Mouse (Mus musculus) myocyte (in vitro differentiated cells): ENCODE measurements around the gene Mtrex. TPM values are rescaled to one million over a fixed set of nuclear protein-coding genes. Genes with fewer than 3 reads are reported as not detected.

ENCODE experiments used
- H3K27me3 ChIP-seq: one replicate; pipeline ENCODE4 v1.6.1; 2011; ENCODE audit not compliant: control insufficient read depth, insufficient read depth, insufficient read length
- H3K36me3 ChIP-seq: one replicate; pipeline ENCODE4 v1.6.1; 2011; ENCODE audit not compliant: control insufficient read depth, insufficient read depth
- H3K4me2 ChIP-seq: one replicate; pipeline ENCODE4 v1.6.1; 2011; ENCODE audit warnings: low read depth, control low read depth
- H3K4me3 ChIP-seq: one replicate; pipeline ENCODE4 v1.5.1; 2011; ENCODE audit warnings: mild to moderate bottlenecking, control low read depth, moderate library complexity
- H3K79me2 ChIP-seq: one replicate; pipeline ENCODE4 v1.6.1; 2011; ENCODE audit not compliant: control insufficient read depth, insufficient read depth
- H3ac ChIP-seq: one replicate; pipeline ENCODE4 v1.6.1; 2011; ENCODE audit not compliant: control insufficient read depth, insufficient read length
- CEBPB ChIP-seq: IDR thresholded peaks from 2 replicates; pipeline ENCODE4 v1.6.1; 2011; ENCODE audit warnings: mild to moderate bottlenecking, moderate library complexity; ENCODE audit not compliant: poor library complexity, insufficient read depth, severe bottlenecking
- E2F4 ChIP-seq: IDR thresholded peaks from one replicate; pipeline ENCODE4 v1.6.1; 2011; ENCODE audit warnings: mild to moderate bottlenecking, control low read depth, moderate library complexity; ENCODE audit not compliant: insufficient read depth
- MAX ChIP-seq: IDR thresholded peaks from one replicate; pipeline ENCODE4 v1.6.1; 2011; ENCODE audit warnings: low read depth, mild to moderate bottlenecking, control low read depth
- MYOD1 ChIP-seq, 3 experiments: IDR thresholded peaks; one replicate each; pipeline ENCODE4 v1.6.1; 2011; ENCODE audit warnings: control low read depth in 2 of 3, low read depth in 2 of 3, mild to moderate bottlenecking in 2 of 3, moderate library complexity in 1 of 3; ENCODE audit not compliant: insufficient read length in 2 of 3, control insufficient read depth in 1 of 3
- MYOG ChIP-seq, 3 experiments: IDR thresholded peaks; one replicate each; pipeline ENCODE4 v1.6.1; 2011; ENCODE audit warnings: control low read depth in 2 of 3, low read depth in 2 of 3, mild to moderate bottlenecking in 2 of 3; ENCODE audit not compliant: insufficient read length in 2 of 3, control insufficient read depth in 1 of 3, insufficient read depth in 1 of 3
- POLR2A ChIP-seq: IDR thresholded peaks from one replicate; pipeline ENCODE4 v1.6.1; 2011; ENCODE audit warnings: low read depth, mild to moderate bottlenecking, control low read depth, moderate library complexity; ENCODE audit not compliant: insufficient read length
- POLR2AphosphoS2 ChIP-seq: IDR thresholded peaks from one replicate; pipeline ENCODE4 v1.6.1; 2011; ENCODE audit warnings: low read depth, control low read depth; ENCODE audit not compliant: insufficient read length
- REST ChIP-seq: IDR thresholded peaks from one replicate; pipeline ENCODE4 v1.6.1; 2011; ENCODE audit warnings: mild to moderate bottlenecking, control low read depth, moderate library complexity; ENCODE audit not compliant: insufficient read depth, insufficient read length
- SRF ChIP-seq: IDR thresholded peaks from one replicate; pipeline ENCODE4 v1.6.1; 2011; ENCODE audit warnings: low read depth; ENCODE audit not compliant: control insufficient read depth, insufficient read length
- TCF12 ChIP-seq: IDR thresholded peaks from one replicate; pipeline ENCODE4 v1.6.1; 2011; ENCODE audit warnings: mild to moderate bottlenecking, control low read depth; ENCODE audit not compliant: poor library complexity, insufficient read depth, severe bottlenecking
- TCF3 ChIP-seq: IDR thresholded peaks from one replicate; pipeline ENCODE4 v1.6.1; 2011; ENCODE audit warnings: low read depth, control low read depth; ENCODE audit not compliant: insufficient read length
- USF1 ChIP-seq: IDR thresholded peaks from one replicate; pipeline ENCODE4 v1.6.1; 2011; ENCODE audit warnings: low read depth, mild to moderate bottlenecking, control low read depth, moderate library complexity
- polyA plus RNA-seq: library from polyadenylated mRNA; unstranded; fragments of >200 nt; fragmentation: generic; extraction: Trizol; gene quantifications from one replicate; pipeline ENCODE4 v1.2.1, GENCODE M21; 2012; ENCODE audit warnings: missing spikeins

The Mtrex gene
- polyA plus RNA-seq, 1 experiment = 12.6 TPM

GRCm38 (mm10) chr13:112833253-112833894 lies 93.8 kb downstream of the Mtrex start:
- peaks cover 36% of the 10 kb centered on the region for H3K79me2 ChIP-seq
- peaks cover 3% of the 10 kb centered on the region for H3K36me3 ChIP-seq
- H3K4me3 ChIP-seq = no peak overlapping the region
- H3ac ChIP-seq = no peak overlapping the region
- no peak overlapping the region for H3K4me2 ChIP-seq
- no peak for TF ChIP-seq TCF3
- TF ChIP-seq E2F4 = no peak
- no peak for TF ChIP-seq TCF12
- no peak for TF ChIP-seq POLR2AphosphoS2
- TF ChIP-seq POLR2A = no peak
- no peak for TF ChIP-seq MYOG (IDR thresholded peaks at IDR 0.05; ENCODE audit: control insufficient read depth in 1 of 3, insufficient read depth in 1 of 3, insufficient read length in 2 of 3, low read depth in 2 of 3)
- no peak for TF ChIP-seq USF1
- no peak for TF ChIP-seq REST
- TF ChIP-seq CEBPB = no peak
- no peak for TF ChIP-seq MYOD1 (IDR thresholded peaks at IDR 0.05; ENCODE audit: control insufficient read depth in 1 of 3, insufficient read length in 2 of 3, low read depth in 2 of 3)
- TF ChIP-seq MAX = no peak
- no peak for TF ChIP-seq SRF
- no peaks in the 10 kb centered on the region for H3K27me3 ChIP-seq

GRCm38 (mm10) chr13:112832589-112832988 lies 94.6 kb downstream of the Mtrex start:
- Histone ChIP-seq H3K27me3 (no peaks in the 10 kb centered on the region), H3K4me2 (no peak overlapping the region), H3K79me2 (peaks cover 39% of the 10 kb centered on the region), H3ac (no peak overlapping the region), H3K36me3 (no peaks in the 10 kb centered on the region), H3K4me3 (no peak overlapping the region)
- no peak for TF ChIP-seq MYOG (IDR thresholded peaks at IDR 0.05; ENCODE audit: control insufficient read depth in 1 of 3, insufficient read depth in 1 of 3, insufficient read length in 2 of 3, low read depth in 2 of 3)
- TF ChIP-seq POLR2A = no peak
- no peak for TF ChIP-seq USF1
- no peak for TF ChIP-seq MAX
- TF ChIP-seq MYOD1 (IDR thresholded peaks at IDR 0.05; ENCODE audit: control insufficient read depth in 1 of 3, insufficient read length in 2 of 3, low read depth in 2 of 3) = no peak
- no peak for TF ChIP-seq POLR2AphosphoS2
- TF ChIP-seq CEBPB = no peak
- TF ChIP-seq TCF12 = no peak
- no peak for TF ChIP-seq REST
- no peak for TF ChIP-seq E2F4
- TF ChIP-seq SRF = no peak
- no peak for TF ChIP-seq TCF3

GRCm38 (mm10) chr13:112829619-112830018 lies 97.6 kb downstream of the Mtrex start:
- TF ChIP-seq MYOD1 (IDR thresholded peaks at IDR 0.05; ENCODE audit: control insufficient read depth in 1 of 3, insufficient read length in 2 of 3, low read depth in 2 of 3) (no peak), MYOG (IDR thresholded peaks at IDR 0.05; ENCODE audit: control insufficient read depth in 1 of 3, insufficient read depth in 1 of 3, insufficient read length in 2 of 3, low read depth in 2 of 3) (no peak), POLR2AphosphoS2 (no peak), SRF (no peak), TCF3 (no peak), POLR2A (no peak), E2F4 (no peak), USF1 (no peak), CEBPB (no peak), REST (no peak), TCF12 (no peak), MAX (no peak)
- H3K27me3 ChIP-seq = no peaks in the 10 kb centered on the region
- no peaks in the 10 kb centered on the region for H3K36me3 ChIP-seq
- H3ac ChIP-seq = no peak overlapping the region
- H3K4me3 ChIP-seq = no peak overlapping the region
- no peak overlapping the region for H3K4me2 ChIP-seq
- H3K79me2 ChIP-seq = peaks cover 51% of the 10 kb centered on the region

GRCm38 (mm10) chr13:112825479-112825878 lies 101.7 kb downstream of the Mtrex start:
- Histone ChIP-seq H3K4me3 (no peak overlapping the region), H3K27me3 (no peaks in the 10 kb centered on the region), H3K36me3 (no peaks in the 10 kb centered on the region), H3K4me2 (no peak overlapping the region), H3ac (no peak overlapping the region), H3K79me2 (peaks cover 35% of the 10 kb centered on the region)
- TF ChIP-seq MYOG (IDR thresholded peaks at IDR 0.05; ENCODE audit: control insufficient read depth in 1 of 3, insufficient read depth in 1 of 3, insufficient read length in 2 of 3, low read depth in 2 of 3) (no peak), MAX (no peak), POLR2AphosphoS2 (no peak), MYOD1 (IDR thresholded peaks at IDR 0.05; ENCODE audit: control insufficient read depth in 1 of 3, insufficient read length in 2 of 3, low read depth in 2 of 3) (no peak), REST (no peak), SRF (no peak)
